Mouse (Mus musculus) liver, embryonic 12.5 days (tissue): ENCODE results near the gene D630003M21Rik. TPM values are rescaled to one million over a fixed set of nuclear protein-coding genes. Genes with fewer than 3 reads are reported as not detected.

Experiments
- ATAC-seq: fragments of 200-750 bp; cut with Nextera tagmentation; 2 replicates; pipeline ENCODE4 v1.8.0; 2017; ENCODE audit warnings: moderate number of reproducible peaks, mild to moderate bottlenecking, moderate library complexity
- H3K27ac ChIP-seq: fragments of 300-500 bp; sonication (generic); 2 replicates; pipeline ENCODE4 v1.5.1; 2016; ENCODE audit warnings: mild to moderate bottlenecking
- H3K27me3 ChIP-seq: fragments of 300-500 bp; sonication (generic); replicated peaks from 2 replicates; pipeline ENCODE4 v1.6.1; 2016; ENCODE audit warnings: mild to moderate bottlenecking, moderate library complexity
- H3K36me3 ChIP-seq: fragments of 300-500 bp; sonication (generic); 2 replicates; pipeline ENCODE4 v1.6.1; 2016; ENCODE audit warnings: mild to moderate bottlenecking, moderate library complexity
- H3K4me1 ChIP-seq: fragments of 300-500 bp; sonication (generic); 2 replicates; pipeline ENCODE4 v1.6.1; 2016
- H3K4me2 ChIP-seq: fragments of 300-500 bp; sonication (generic); 2 replicates; pipeline ENCODE4 v1.6.1; 2016; ENCODE audit warnings: mild to moderate bottlenecking, moderate library complexity
- H3K4me3 ChIP-seq: fragments of 300-500 bp; sonication (generic); 2 replicates; pipeline ENCODE4 v1.5.1; 2016; ENCODE audit warnings: mild to moderate bottlenecking, moderate library complexity
- H3K9ac ChIP-seq: fragments of 300-500 bp; sonication (generic); 2 replicates; pipeline ENCODE4 v1.6.1; 2016; ENCODE audit warnings: mild to moderate bottlenecking, moderate library complexity
- H3K9me3 ChIP-seq: fragments of 300-500 bp; sonication (generic); replicated peaks from 2 replicates; pipeline ENCODE4 v1.6.1; 2016; ENCODE audit warnings: mild to moderate bottlenecking, moderate library complexity
- WGBS: fragments of 180-500 bp; shearing (Covaris S2); methylation state at CpG from one replicate; pipeline ENCODE4 v1.1.7; 2016; ENCODE audit not compliant: insufficient replicate concordance; 5-methylcytosine and 5-hydroxymethylcytosine counted together
- polyA plus RNA-seq: library from polyadenylated mRNA; unstranded; fragments of >200 nt; fragmentation: Nextera tagmentation; extraction: Ambion mirVana; gene quantifications from 2 replicates; pipeline ENCODE4 v1.2.1, GENCODE M21; 2016

D630003M21Rik gene
- polyA plus RNA-seq, 1 experiment from 2014 or later = 0.39 TPM

DNA sequence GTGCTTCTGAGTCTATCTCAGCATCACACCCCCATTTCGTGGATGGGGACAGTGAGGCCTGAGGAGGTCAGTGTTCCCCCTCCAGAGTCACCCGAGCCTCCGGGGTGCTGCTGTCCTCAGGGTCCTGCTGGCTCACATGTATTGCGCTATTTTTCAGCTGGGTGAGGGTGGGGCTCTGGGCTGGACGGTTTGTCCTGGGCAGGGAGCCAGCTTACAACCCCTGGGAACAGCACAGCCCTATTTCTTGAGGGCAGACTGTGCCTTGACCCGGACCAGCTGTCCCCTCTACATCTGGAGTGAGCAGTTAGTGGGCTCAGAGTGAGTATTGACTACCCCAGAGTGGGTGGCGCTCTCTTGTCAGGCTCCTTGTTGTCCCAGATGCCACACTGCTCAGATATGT is 37.9 kb downstream of the D630003M21Rik start:
- H3K36me3 ChIP-seq = no peaks in the 10 kb centered on the region
- peaks cover 12% of the 10 kb centered on the region for H3K4me1 ChIP-seq
- no peak overlapping the region for H3K4me2 ChIP-seq
- ATAC-seq = no peak
- peaks cover 25% of the 10 kb centered on the region for H3K27me3 ChIP-seq
- no peak overlapping the region for H3K9ac ChIP-seq
- WGBS = 59% methylated on average over 7 of the region's 7 CpGs
- no peaks in the 10 kb centered on the region for H3K9me3 ChIP-seq
- H3K4me3 ChIP-seq = no peak overlapping the region
- H3K27ac ChIP-seq = no peak overlapping the region

- H3K36me3 ChIP-seq = no peaks in the 10 kb centered on the region
- H3K4me2 ChIP-seq = no peak overlapping the region
- H3K4me1 ChIP-seq = peaks cover 12% of the 10 kb centered on the region
- H3K27me3 ChIP-seq = peaks cover 25% of the 10 kb centered on the region
- no peaks in the 10 kb centered on the region for H3K9me3 ChIP-seq
- no peak overlapping the region for H3K27ac ChIP-seq
- no peak overlapping the region for H3K4me3 ChIP-seq
- ATAC-seq = no peak
- no peak overlapping the region for H3K9ac ChIP-seq
- WGBS = 49% methylated on average over 11 of the region's 11 CpGs
Measured at GRCm38 (mm10) chr2:158189451-158189850, 39.6 kb downstream of the D630003M21Rik start.

- no peak for ATAC-seq
- WGBS = 68% methylated on average over 11 of the region's 11 CpGs
Measured at GRCm38 (mm10) chr2:158186206-158186871, 42.7 kb downstream of the D630003M21Rik start.

GRCm38 (mm10) chr2:158183266-158183665 is 45.8 kb downstream of the D630003M21Rik start:
- Histone ChIP-seq H3K27ac (no peak overlapping the region), H3K4me2 (no peak overlapping the region), H3K27me3 (peaks cover 35% of the 10 kb centered on the region), H3K36me3 (no peaks in the 10 kb centered on the region), H3K4me1 (peaks cover 16% of the 10 kb centered on the region), H3K9me3 (no peaks in the 10 kb centered on the region), H3K9ac (no peak overlapping the region), H3K4me3 (no peak overlapping the region)
- 77% methylated on average over 8 of the region's 8 CpGs for WGBS
- ATAC-seq = no peak

More at GRCm38 (mm10) chr2:158186206-158186871, 42.7 kb downstream of the D630003M21Rik start:
- Histone ChIP-seq H3K9me3 (no peaks in the 10 kb centered on the region), H3K4me1 (no peaks in the 10 kb centered on the region), H3K4me2 (no peak overlapping the region), H3K9ac (no peak overlapping the region), H3K27ac (no peak overlapping the region), H3K4me3 (no peak overlapping the region), H3K27me3 (peaks cover 23% of the 10 kb centered on the region), H3K36me3 (no peaks in the 10 kb centered on the region)

DNA sequence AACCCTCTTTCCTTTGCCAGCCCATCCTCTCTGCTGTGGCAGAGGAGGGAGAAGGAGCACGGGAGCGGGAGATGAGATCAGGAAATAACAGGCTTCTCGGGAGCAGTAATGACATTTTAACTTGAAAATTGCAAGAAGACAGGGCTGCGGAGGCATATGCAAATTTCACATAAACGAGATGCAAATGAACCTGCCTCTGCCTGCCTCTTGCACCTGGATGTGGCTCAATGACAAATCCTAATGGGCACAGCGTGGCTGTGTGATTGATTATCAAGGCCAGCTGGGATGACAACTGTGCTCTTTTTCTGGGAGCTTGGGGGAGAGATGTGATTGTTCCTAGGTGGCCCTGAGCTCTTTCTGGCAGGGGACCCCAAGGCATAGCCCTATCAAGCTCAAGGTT is 47.1 kb downstream of the D630003M21Rik start:
- Histone ChIP-seq H3K27ac (no peak overlapping the region), H3K4me1 (peaks cover 23% of the 10 kb centered on the region), H3K9me3 (no peaks in the 10 kb centered on the region), H3K9ac (no peak overlapping the region), H3K27me3 (peaks cover 48% of the 10 kb centered on the region), H3K36me3 (no peaks in the 10 kb centered on the region), H3K4me3 (no peak overlapping the region), H3K4me2 (no peak overlapping the region)
- no peak for ATAC-seq
- WGBS = 59% methylated on average over 6 of the region's 6 CpGs

GRCm38 (mm10) chr2:158180797-158181196 is 48.2 kb downstream of the D630003M21Rik start:
- no peaks in the 10 kb centered on the region for H3K9me3 ChIP-seq
- H3K4me3 ChIP-seq = no peak overlapping the region
- H3K36me3 ChIP-seq = no peaks in the 10 kb centered on the region
- no peak overlapping the region for H3K27ac ChIP-seq
- no peak overlapping the region for H3K9ac ChIP-seq
- ATAC-seq = no peak
- 27% methylated on average over 9 of the region's 9 CpGs for WGBS
- H3K27me3 ChIP-seq = peaks cover 59% of the 10 kb centered on the region
- no peak overlapping the region for H3K4me2 ChIP-seq
- H3K4me1 ChIP-seq = peaks cover 35% of the 10 kb centered on the region

- Histone ChIP-seq H3K4me3 (peak overlapping the region; percentile 39), H3K27me3 (peaks cover 72% of the 10 kb centered on the region), H3K27ac (no peak overlapping the region), H3K4me2 (peak overlapping the region; percentile 61), H3K9ac (no peak overlapping the region), H3K9me3 (no peaks in the 10 kb centered on the region), H3K36me3 (no peaks in the 10 kb centered on the region), H3K4me1 (peaks cover 47% of the 10 kb centered on the region)
- 29% methylated on average over 18 of the region's 18 CpGs for WGBS
- ATAC-seq = no peak
Measured at GRCm38 (mm10) chr2:158179370-158180111, 49.5 kb downstream of the D630003M21Rik start.

- Histone ChIP-seq H3K9me3 (no peaks in the 10 kb centered on the region), H3K36me3 (no peaks in the 10 kb centered on the region), H3K4me3 (peak overlapping the region; percentile 39), H3K4me1 (peaks cover 52% of the 10 kb centered on the region), H3K27me3 (peaks cover 79% of the 10 kb centered on the region), H3K9ac (peak overlapping the region; percentile 40; the same call in 1 of the 2 replicates), H3K4me2 (peak overlapping the region; percentile 61), H3K27ac (no peak overlapping the region)
- WGBS = 11% methylated on average over 17 of the region's 19 CpGs
- ATAC-seq = peak; percentile 56
Measured at GRCm38 (mm10) chr2:158178696-158179369, 50.2 kb downstream of the D630003M21Rik start.

GRCm38 (mm10) chr2:158178139-158178538 is 50.9 kb downstream of the D630003M21Rik start:
- Histone ChIP-seq H3K27me3 (peaks cover 81% of the 10 kb centered on the region), H3K9ac (no peak overlapping the region), H3K4me1 (peaks cover 52% of the 10 kb centered on the region), H3K9me3 (no peaks in the 10 kb centered on the region), H3K36me3 (no peaks in the 10 kb centered on the region), H3K4me3 (no peak overlapping the region), H3K27ac (no peak overlapping the region), H3K4me2 (no peak overlapping the region)
- WGBS = 70% methylated on average over 4 of the region's 4 CpGs
- no peak for ATAC-seq

- peaks cover 52% of the 10 kb centered on the region for H3K4me1 ChIP-seq
- 55% methylated on average over 3 of the region's 3 CpGs for WGBS
- peaks cover 81% of the 10 kb centered on the region for H3K27me3 ChIP-seq
- no peak for ATAC-seq
- H3K4me2 ChIP-seq = no peak overlapping the region
- H3K9me3 ChIP-seq = no peaks in the 10 kb centered on the region
- H3K27ac ChIP-seq = no peak overlapping the region
- no peak overlapping the region for H3K9ac ChIP-seq
- no peak overlapping the region for H3K4me3 ChIP-seq
- no peaks in the 10 kb centered on the region for H3K36me3 ChIP-seq
Measured at GRCm38 (mm10) chr2:158177574-158177973, 51.4 kb downstream of the D630003M21Rik start.

- Histone ChIP-seq H3K27ac (no peak overlapping the region), H3K4me1 (peaks cover 52% of the 10 kb centered on the region), H3K9ac (no peak overlapping the region), H3K4me2 (no peak overlapping the region), H3K4me3 (no peak overlapping the region), H3K36me3 (no peaks in the 10 kb centered on the region), H3K27me3 (peaks cover 76% of the 10 kb centered on the region), H3K9me3 (no peaks in the 10 kb centered on the region)
- ATAC-seq = no peak
- 65% methylated on average over 9 of the region's 9 CpGs for WGBS
Measured at GRCm38 (mm10) chr2:158176763-158177162, 52.3 kb downstream of the D630003M21Rik start.

GRCm38 (mm10) chr2:158175433-158175832 is 53.6 kb downstream of the D630003M21Rik start:
- Histone ChIP-seq H3K36me3 (no peaks in the 10 kb centered on the region), H3K27me3 (peaks cover 74% of the 10 kb centered on the region), H3K9ac (no peak overlapping the region), H3K4me2 (peak overlapping the region; percentile 20; the same call in 1 of the 2 replicates), H3K27ac (peak overlapping the region; percentile 69), H3K4me1 (peaks cover 52% of the 10 kb centered on the region), H3K4me3 (no peak overlapping the region), H3K9me3 (no peaks in the 10 kb centered on the region)
- peak; percentile 62 for ATAC-seq
- WGBS = 11% methylated on average over 3 of the region's 3 CpGs
